Mouse (Mus musculus) Patski (cell line): Measurements from ENCODE around the gene Nupr1l. TPM values are rescaled to one million over a fixed set of nuclear protein-coding genes. Genes with fewer than 3 reads are reported as not detected.
"Not testable (repeated sequence)": the region's sequence is repeated elsewhere in the genome, so short reads cannot be mapped to it uniquely, and the experiment has no call there.

Experiments used
- ATAC-seq: fragments of 100-300 bp; one replicate; pipeline ENCODE4 v1.8.0; 2021
- CTCF ChIA-PET: fragments of 350-600 bp; sonication (Branson Sonifier 250); formaldehyde crosslinking; loops from one replicate; lab custom pipeline; 2022; ENCODE audit warnings: inconsistent platforms; lab: Charles Lee
- POLR2A ChIA-PET: fragments of 350-600 bp; sonication (Branson Sonifier 250); formaldehyde crosslinking; loops from one replicate; lab custom pipeline; 2022; ENCODE audit warnings: antibody characterized with exemption, inconsistent platforms; lab: Charles Lee
- DNase-seq: peaks from one replicate; pipeline ENCODE4 v3.0.0-alpha.2; 2011; ENCODE audit warnings: low read depth, low spot score
- H3K27me3 ChIP-seq: fragments of 371-371 bp; one replicate; pipeline ENCODE4 v1.5.1; 2021
- CTCF ChIP-seq: fragments of 100-300 bp; IDR thresholded peaks from one replicate; pipeline ENCODE4 v1.5.1; 2021
- in situ Hi-C: fragments of 300-500 bp; cut with MboI; formaldehyde crosslinking; loops from 3 replicates; pipeline ENCODE4 v1.11.1; 2018; ENCODE audit warnings: low pct_unique_long_range_greater_than_20kb, mixed read lengths
- polyA plus RNA-seq: library from polyadenylated mRNA; unstranded; gene quantifications from one replicate; pipeline ENCODE4 v1.2.3, GENCODE M21; 2021

Gene Nupr1l
- polyA plus RNA-seq, 1 experiment from 2014 or later, result 5.8 TPM

DNA sequence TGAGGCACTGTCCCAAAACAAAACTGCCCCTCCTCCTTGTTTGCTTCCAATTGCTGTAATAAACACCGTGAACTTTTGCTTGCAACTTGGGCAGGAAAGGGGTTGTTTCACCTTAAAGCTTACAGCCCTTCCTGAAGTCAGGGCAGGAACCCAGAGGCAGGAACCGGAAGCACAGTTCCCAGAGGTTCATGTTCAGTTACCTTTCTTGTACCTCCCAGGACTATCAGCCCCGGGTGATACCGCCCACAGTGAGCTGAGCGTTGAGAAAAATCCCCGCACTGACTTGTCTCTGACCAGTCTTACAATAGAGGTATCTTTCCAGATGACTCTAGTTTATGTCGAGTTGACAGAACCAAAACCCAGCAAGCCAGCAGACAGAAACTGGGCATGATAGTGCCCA, 1.3 kb downstream of the Nupr1l start:
- ATAC-seq (no peak), DNase-seq (no peak)
- TF ChIP-seq CTCF, result no peak
- in situ Hi-C loops, result no loop called here
- ChIA-PET CTCF (interaction anchor here (1.1 kb wide), 1 partner anchor 11 kb away, joined by 3 read pairs; the partner anchor contains the start of gene Phkg1), POLR2A (interaction anchor here (0.6 to 1.3 kb wide), 3 partner anchors 12 to 62 kb away, joined by 3 to 5 read pairs (median 4); no protein-coding TSS in a partner anchor)
- no peaks in the 10 kb centered on the region for H3K27me3 ChIP-seq

DNA sequence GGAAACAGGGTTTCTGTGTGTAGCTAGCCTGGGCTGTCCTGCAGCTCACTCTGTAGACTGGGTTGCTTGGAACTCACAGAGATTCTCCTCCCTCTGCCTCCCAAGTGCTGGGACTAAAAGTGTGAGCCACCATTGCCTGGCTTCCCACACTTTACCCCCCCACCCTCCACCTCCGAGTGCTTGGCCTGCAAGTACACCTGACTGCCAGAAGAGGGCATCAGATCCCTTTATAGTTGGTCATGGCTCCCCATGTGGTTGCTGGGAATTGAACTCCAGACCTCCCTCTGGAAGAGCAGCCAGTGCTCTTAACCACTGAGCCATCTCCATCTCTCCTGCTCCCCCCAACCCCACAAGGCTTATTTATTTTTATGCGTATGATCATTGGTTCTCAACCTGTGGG, 5.7 kb downstream of the Nupr1l start:
- CTCF ChIA-PET, result interaction anchor here (1.1 kb wide), 1 partner anchor 11 kb away, joined by 4 read pairs; no protein-coding TSS in a partner anchor
- no peaks in the 10 kb centered on the region for H3K27me3 ChIP-seq
- peak; percentile 73 for TF ChIP-seq CTCF
- in situ Hi-C loops, result no loop called here
- ATAC-seq (peak; percentile 54), DNase-seq (no peak)
- POLR2A ChIA-PET, result interaction anchor here (0.6 to 0.7 kb wide), 2 partner anchors 26 to 49 kb away, joined by 4 to 5 read pairs; no protein-coding TSS in a partner anchor

DNA sequence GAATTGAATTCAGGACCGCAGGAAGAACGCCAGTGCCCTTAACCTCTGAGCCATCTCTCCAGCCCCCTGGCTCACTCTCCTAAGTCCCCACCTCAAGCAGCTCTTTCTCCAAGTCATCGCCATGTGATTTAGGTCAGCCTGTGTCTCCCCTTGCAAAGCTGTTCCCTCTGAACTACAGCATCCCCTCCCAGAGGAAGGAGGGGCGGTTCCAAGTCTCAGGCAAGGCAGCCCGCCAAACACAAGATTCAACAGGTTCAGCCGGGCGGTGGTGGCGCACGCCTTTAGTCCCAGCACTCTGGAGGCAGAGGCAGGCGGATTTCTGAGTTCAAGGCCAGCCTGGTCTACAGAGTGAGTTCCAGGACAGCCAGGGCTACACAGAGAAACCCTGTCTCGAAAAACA, 7.2 kb downstream of the Nupr1l start:
- DNase-seq, CTCF ChIA-PET, H3K27me3 ChIP-seq, in situ Hi-C loops, POLR2A ChIA-PET, ATAC-seq: not testable (repeated sequence)

DNA sequence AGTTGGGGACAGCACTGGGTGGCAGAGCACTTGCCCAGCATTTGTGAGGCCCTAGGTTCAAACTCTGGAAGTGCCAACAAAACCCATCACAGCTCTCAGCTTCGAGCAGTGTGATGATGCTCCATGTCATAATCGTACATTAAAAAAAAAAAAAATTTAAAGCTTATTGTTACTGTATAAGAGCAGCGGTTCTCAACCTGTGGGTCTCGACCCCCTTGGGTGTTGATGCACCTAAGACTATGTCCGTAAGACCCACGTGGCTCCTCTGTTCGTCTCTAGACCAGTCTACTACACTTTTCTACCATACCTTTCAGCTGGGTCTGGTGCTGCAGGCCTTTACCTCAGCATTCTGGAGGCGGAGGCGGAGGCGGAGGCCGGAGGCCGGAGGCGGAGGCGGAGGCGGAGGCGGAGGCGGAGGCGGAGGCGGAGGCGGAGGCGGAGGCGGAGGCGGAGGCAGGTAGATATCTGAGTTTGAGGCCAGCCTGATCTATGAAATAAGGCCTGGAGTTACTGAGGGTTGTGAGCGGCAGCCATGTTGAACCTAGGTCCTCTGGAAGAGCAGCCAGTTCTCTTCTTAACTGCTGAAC, 9.8 kb downstream of the Nupr1l start:
- ChIA-PET CTCF (no interaction called here), POLR2A (no interaction called here)
- in situ Hi-C loops, result no loop called here
- no peak for TF ChIP-seq CTCF
- DNase-seq (no peak), ATAC-seq (no peak)
- no peaks in the 10 kb centered on the region for H3K27me3 ChIP-seq

DNA sequence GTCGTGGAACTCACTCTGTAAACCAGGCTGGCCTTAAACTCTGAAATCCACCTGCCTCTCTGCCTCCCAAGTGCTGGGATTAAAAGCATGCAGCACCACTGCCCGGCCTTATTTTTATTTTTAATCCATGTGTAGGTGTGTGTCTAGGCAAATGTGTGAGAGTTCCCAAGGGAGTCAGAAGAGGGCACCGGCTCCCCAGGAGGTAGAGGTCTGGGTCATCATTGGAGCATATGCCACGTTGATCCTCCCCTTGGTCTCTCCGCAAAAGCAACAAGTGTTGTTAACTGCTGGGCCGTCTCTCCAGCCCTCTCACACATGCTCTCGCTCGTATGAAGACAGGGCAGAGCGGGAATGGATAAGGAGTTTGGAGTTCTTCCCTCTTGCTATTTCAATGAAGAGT, 10.4 kb downstream of the Nupr1l start:
- no peaks in the 10 kb centered on the region for H3K27me3 ChIP-seq
- POLR2A ChIA-PET, result no interaction called here
- no peak for TF ChIP-seq CTCF
- in situ Hi-C loops, result no loop called here
- ATAC-seq (no peak), DNase-seq (no peak)
- CTCF ChIA-PET, result no interaction called here

DNA sequence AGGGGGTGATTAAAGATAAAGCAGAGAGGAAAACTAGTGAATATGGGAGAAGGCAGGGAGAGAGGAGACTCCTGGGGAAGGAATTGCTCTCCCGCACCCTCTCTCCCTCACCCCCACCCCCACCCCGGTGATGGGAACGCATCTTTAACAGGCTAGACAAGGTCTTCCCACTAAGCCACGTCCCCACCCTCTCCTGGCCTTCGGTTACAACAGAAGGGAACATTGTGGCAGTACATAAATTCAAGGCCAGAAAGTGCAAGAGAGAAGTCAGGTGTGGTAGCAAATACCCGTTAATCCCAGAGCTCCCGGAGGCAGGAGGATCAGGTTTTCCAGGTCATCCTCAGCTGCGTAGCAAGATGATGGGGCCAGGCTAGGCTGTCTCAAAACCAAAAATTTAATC, 11.0 kb downstream of the Nupr1l start:
- in situ Hi-C loops, result no loop called here
- no peak for DNase-seq
- ChIA-PET POLR2A (no interaction called here), CTCF (no interaction called here)
- TF ChIP-seq CTCF, result no peak
- no peaks in the 10 kb centered on the region for H3K27me3 ChIP-seq
- ATAC-seq, result no peak

DNA sequence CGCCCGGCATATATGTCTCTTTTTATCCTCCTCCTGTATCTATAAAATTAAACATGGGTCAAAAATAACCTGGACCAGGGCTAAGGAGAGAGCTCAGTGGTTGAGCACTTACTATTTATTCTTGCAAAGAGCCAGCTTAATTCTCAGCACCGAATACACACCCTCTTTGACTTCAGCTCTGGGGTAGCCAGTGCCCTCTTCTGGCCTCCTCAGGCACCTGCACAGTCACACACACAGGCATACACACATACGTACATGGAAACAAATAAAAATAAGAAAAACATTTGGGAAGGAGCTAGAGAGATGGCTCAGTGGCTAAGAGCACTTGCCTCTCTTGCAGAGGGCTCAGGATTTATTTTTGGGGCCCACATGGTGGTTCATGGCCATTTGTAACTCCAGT, 13.6 kb downstream of the Nupr1l start:
- ChIA-PET CTCF (interaction anchor here (0.7 to 1.5 kb wide), 3 partner anchors 14 to 26 kb away, joined by 3 to 5 read pairs (median 4); partner anchors contain the start of gene Nupr1l), POLR2A (interaction anchor here (0.6 kb wide), 1 partner anchor 12 kb away, joined by 5 read pairs; no protein-coding TSS in a partner anchor)
- peak; percentile 23 for TF ChIP-seq CTCF
- ATAC-seq (no peak), DNase-seq (no peak)
- in situ Hi-C loops, result no loop called here
- no peaks in the 10 kb centered on the region for H3K27me3 ChIP-seq

DNA sequence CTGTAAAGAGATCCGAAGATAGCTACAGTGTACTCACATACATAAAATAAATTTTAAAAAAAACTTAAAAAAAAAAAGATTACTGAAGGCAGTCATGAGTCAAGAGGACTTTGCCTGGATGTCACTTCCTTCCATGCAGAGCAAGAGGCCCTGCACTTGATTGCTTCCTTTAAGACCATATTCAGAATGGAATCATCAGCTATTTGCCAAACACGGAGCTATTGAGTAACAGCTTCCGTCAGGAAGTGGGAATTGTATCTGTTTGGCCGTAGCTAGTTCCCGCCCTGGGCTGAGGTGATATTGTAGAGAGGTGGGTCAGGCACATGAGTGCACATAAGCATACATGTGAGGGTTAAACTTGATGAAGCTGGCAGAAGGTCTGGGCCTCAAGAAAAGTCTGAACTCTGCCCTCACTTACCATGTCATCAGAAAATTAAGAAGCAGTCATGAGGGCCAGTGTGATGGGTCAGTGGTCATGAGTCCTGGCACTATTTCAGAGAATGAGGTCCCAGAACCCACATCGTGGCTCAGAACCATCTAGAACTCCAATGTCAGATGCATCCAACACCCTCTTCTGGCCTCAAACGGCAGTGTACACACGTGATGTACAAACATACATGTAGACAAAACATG, 16.6 kb downstream of the Nupr1l start:
- no peak for DNase-seq
- no peak for ATAC-seq
- in situ Hi-C loops, result no loop called here
- ChIA-PET CTCF (interaction anchor here (0.8 to 1.1 kb wide), 2 partner anchors 11 to 73 kb away, joined by 3 to 4 read pairs; no protein-coding TSS in a partner anchor), POLR2A (no interaction called here)
- no peak for TF ChIP-seq CTCF
- no peaks in the 10 kb centered on the region for H3K27me3 ChIP-seq

DNA sequence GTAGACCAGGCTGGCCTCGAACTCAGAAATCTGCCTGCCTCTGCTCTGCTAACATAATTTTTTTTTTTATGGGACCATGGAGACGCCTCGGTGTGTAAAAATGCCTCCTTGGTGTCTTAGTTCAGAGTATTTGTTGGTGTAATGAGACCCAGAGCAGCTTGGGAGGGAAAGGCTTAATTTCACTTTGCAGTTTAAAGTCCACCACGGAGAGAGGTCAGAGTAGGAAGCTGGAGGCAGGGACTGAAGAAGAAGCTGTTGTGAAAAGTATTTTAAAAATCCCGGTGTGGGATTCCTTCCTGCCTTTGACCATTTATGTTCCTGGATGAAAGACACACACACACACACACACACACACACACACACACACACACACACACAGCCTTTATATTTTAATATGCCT, 17.6 kb downstream of the Nupr1l start:
- DNase-seq, result no peak
- ATAC-seq, result no peak
- H3K27me3 ChIP-seq, result no peaks in the 10 kb centered on the region
- CTCF ChIA-PET, result interaction anchor here (1.2 to 2.3 kb wide), 2 partner anchors 14 to 70 kb away, joined by 3 to 8 read pairs; no protein-coding TSS in a partner anchor
- no peak for TF ChIP-seq CTCF
- in situ Hi-C loops, result no loop called here
- POLR2A ChIA-PET, result interaction anchor here (0.7 kb wide), 1 partner anchor 247 kb away, joined by 3 read pairs; no protein-coding TSS in a partner anchor

DNA sequence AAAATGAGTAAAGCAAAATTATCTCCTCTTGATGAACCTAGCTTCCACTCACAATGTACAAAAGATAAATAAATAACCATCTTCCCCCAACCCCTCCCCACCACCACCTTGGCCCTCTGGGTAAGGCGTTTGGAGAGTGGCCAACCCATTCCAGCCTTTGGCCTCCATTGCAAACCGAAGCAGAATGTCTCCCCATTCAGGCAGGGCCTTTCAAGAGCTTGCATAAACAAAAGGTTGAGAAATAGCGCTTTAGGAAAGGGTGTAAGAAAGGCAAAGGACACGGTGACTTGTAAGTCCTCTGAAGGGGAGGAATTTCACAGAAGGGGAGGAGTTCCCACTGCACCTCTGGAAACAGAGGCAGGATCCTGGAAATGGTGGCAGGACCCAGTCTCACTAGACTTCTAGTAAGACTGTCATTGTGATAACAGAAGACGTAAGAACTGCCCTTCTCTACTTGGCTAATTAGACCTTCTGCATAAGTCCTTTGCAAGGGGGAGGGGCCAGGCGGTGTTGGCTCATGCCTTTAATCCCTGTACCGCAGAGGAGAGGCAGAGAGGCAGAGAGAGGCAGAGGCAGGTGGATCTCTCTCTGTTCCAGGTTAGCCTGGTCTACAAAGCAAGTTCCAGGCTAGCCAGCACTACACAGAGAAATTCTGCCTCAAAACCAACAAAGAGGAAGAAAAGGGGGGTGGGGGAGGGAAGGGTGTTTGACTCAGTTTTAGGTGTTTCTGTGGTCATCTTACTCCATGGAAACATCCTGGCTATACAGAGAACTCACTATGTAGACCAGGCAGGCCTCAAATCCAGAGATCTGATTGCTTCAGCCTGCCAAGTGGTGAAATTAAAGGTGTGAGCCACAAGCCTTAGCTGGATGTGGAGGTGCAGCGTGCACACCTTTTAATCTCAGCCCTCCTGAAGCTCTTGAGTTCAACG, 21.9 kb downstream of the Nupr1l start:
- ATAC-seq, result no peak
- DNase-seq, result no peak
- in situ Hi-C loops, result no loop called here
- TF ChIP-seq CTCF, result no peak
- H3K27me3 ChIP-seq, result no peaks in the 10 kb centered on the region
- POLR2A ChIA-PET, result interaction anchor here (0.6 kb wide), 1 partner anchor 495 kb away, joined by 4 read pairs; no protein-coding TSS in a partner anchor
- CTCF ChIA-PET, result interaction anchor here (2.5 kb wide), 1 partner anchor 10 kb away, joined by 10 read pairs; no protein-coding TSS in a partner anchor
